Mouse (Mus musculus) small intestine, adult 2 months (tissue): ENCODE measurements around the gene Eaf2.

Source experiments
- CTCF ChIP-seq: fragments of 200-500 bp; IDR thresholded peaks from 2 replicates; pipeline ENCODE4 v1.5.1; 2012; ENCODE audit warnings: low read depth, mild to moderate bottlenecking, control low read depth, inconsistent platforms, low read length, moderate library complexity, mixed read lengths; ENCODE audit not compliant: insufficient replicate concordance, insufficient read length; ENCODE audit errors: extremely low read depth
- POLR2A ChIP-seq: fragments of 200-500 bp; IDR thresholded peaks from 2 replicates; pipeline ENCODE4 v1.6.1; 2012; ENCODE audit warnings: low read depth, mild to moderate bottlenecking, control low read depth, inconsistent platforms, low read length, moderate library complexity

- TF ChIP-seq POLR2A, result no peak
- no peak for TF ChIP-seq CTCF
Measured at GRCm38 (mm10) chr16:36784594-36785313, 90.0 kb downstream of the Eaf2 start, which contains the start of gene Slc15a2.
